Mouse (Mus musculus) limb, embryonic 12.5 days (tissue): ENCODE results near the gene Nupl1. TPM values are rescaled to one million over a fixed set of nuclear protein-coding genes. Genes with fewer than 3 reads are reported as not detected.

Source experiments
- ATAC-seq: fragments of 200-750 bp; cut with Nextera tagmentation; 2 replicates; pipeline ENCODE4 v1.8.0; 2017; ENCODE audit warnings: low read depth, moderate TSS enrichment; ENCODE audit not compliant: insufficient number of reproducible peaks, insufficient read depth, low FRiP score, low TSS enrichment
- H3K27ac ChIP-seq: fragments of 300-500 bp; sonication (generic); 2 replicates; pipeline ENCODE4 v1.5.1; 2016; ENCODE audit warnings: mild to moderate bottlenecking, moderate library complexity
- H3K27me3 ChIP-seq: fragments of 300-500 bp; sonication (generic); 2 replicates; pipeline ENCODE4 v1.6.1; 2016; ENCODE audit warnings: mild to moderate bottlenecking, moderate library complexity
- H3K36me3 ChIP-seq: fragments of 300-500 bp; sonication (generic); 2 replicates; pipeline ENCODE4 v1.6.1; 2016; ENCODE audit warnings: mild to moderate bottlenecking, moderate library complexity
- H3K4me1 ChIP-seq: fragments of 300-500 bp; sonication (generic); replicated peaks from 2 replicates; pipeline ENCODE4 v1.6.1; 2016
- H3K4me2 ChIP-seq: fragments of 300-500 bp; sonication (generic); 2 replicates; pipeline ENCODE4 v1.6.1; 2016; ENCODE audit warnings: mild to moderate bottlenecking, moderate library complexity
- H3K4me3 ChIP-seq: fragments of 300-500 bp; sonication (generic); replicated peaks from 2 replicates; pipeline ENCODE4 v1.5.1; 2016; ENCODE audit warnings: mild to moderate bottlenecking
- H3K9ac ChIP-seq: fragments of 300-500 bp; sonication (generic); replicated peaks from 2 replicates; pipeline ENCODE4 v1.6.1; 2016; ENCODE audit warnings: mild to moderate bottlenecking, moderate library complexity
- H3K9me3 ChIP-seq: fragments of 300-500 bp; sonication (generic); 2 replicates; pipeline ENCODE4 v1.6.1; 2016; ENCODE audit warnings: mild to moderate bottlenecking, moderate library complexity
- WGBS: fragments of 180-500 bp; shearing (Covaris S2); methylation state at CpG from one replicate; pipeline ENCODE4 v1.1.7; 2016; 5-methylcytosine and 5-hydroxymethylcytosine counted together
- polyA plus RNA-seq: library from polyadenylated mRNA; unstranded; fragments of >200 nt; fragmentation: Nextera tagmentation; extraction: Ambion mirVana; gene quantifications from 2 replicates; pipeline ENCODE4 v1.2.1, GENCODE M21; 2016

Nupl1 gene
- not detected in 2 replicates for polyA plus RNA-seq

DNA sequence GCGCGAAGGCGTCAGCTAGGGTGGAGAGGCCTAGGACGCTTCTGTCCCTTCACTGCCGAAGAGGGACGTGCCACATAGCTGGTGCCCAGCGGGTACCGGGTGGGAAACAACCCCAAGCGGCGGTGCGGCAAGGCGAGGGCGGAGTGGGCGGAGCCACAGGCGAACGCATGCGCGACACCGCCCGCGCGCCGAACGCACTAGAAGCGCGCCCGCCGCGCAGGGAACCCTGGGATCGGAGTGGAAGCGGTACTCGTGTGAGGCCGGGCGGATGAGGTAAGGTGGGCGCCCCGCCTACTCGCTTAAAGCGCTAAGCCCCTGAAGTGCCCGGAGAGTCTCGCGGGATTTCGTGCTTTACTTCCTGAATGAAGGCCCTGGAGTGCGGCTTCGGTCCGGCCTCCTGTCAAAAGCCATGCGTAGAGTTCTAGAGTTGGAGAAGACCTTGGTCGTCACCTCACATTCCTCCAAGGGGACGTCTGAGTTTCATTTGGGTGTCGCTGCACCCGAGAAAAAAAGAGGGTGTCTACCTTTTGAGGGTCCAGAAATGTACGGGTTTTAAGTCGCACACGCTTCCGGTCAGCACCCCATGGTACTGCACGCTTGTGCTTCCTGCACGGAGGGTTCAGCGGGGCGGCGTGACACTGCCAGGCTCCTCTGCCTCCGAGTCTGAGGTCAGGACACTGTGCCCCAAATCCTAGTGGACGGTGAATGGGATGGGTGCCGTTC, at the start of gene Nupl1, which contains the start of gene Gm49336:
TSS of gene Nupl1 (minus strand) at position 151 of the 723 bp plus-strand sequence.
TSS of gene Gm49336 (minus strand) at position 227 of the 723 bp plus-strand sequence.
- peak; percentile 99 for ATAC-seq

DNA sequence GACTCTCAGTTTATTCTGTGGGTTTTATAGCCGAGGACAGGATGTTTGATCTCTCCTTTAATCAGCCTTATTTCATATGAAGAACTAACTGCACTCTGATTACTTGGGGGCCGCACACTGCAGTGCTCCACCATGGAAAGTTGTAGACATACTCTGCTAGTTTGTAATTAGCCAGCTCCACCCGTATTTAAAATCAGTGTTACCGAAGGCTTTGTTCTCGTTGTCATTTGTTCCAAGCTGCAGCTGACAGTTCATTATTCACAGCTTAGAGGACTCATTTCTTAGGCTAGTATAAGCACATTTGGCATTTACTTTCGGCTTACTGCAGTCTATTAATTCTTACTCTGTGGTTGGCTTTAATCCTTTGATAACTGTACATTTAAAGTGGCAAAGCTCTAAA, 49.8 kb upstream of the Nupl1 start:
- WGBS = 73% methylated on average over 6 of the region's 6 CpGs
- H3K27ac ChIP-seq = no peak overlapping the region
- H3K27me3 ChIP-seq = no peaks in the 10 kb centered on the region
- no peak overlapping the region for H3K9ac ChIP-seq
- no peak for ATAC-seq
- H3K4me3 ChIP-seq = no peak overlapping the region
- H3K4me2 ChIP-seq = no peak overlapping the region
- no peaks in the 10 kb centered on the region for H3K9me3 ChIP-seq
- no peaks in the 10 kb centered on the region for H3K4me1 ChIP-seq
- H3K36me3 ChIP-seq = peaks cover 38% of the 10 kb centered on the region; the same call in 1 of the 2 replicates

More for the DNA sequence above, at the start of gene Nupl1, which contains the start of gene Gm49336:
- Histone ChIP-seq H3K9me3 (no peaks in the 10 kb centered on the region), H3K27ac (peak within 1 kb of the TSS; percentile 87), H3K27me3 (no peaks in the 10 kb centered on the region), H3K36me3 (no peaks in the 10 kb centered on the region; the same call in 1 of the 2 replicates), H3K9ac (peak within 1 kb of the TSS; percentile 92), H3K4me3 (peak within 1 kb of the TSS; percentile 94), H3K4me2 (peak within 1 kb of the TSS; percentile 90), H3K4me1 (peaks cover 20% of the 10 kb centered on the region)
- WGBS = under 1% methylated on average over 62 of the region's 62 CpGs

DNA sequence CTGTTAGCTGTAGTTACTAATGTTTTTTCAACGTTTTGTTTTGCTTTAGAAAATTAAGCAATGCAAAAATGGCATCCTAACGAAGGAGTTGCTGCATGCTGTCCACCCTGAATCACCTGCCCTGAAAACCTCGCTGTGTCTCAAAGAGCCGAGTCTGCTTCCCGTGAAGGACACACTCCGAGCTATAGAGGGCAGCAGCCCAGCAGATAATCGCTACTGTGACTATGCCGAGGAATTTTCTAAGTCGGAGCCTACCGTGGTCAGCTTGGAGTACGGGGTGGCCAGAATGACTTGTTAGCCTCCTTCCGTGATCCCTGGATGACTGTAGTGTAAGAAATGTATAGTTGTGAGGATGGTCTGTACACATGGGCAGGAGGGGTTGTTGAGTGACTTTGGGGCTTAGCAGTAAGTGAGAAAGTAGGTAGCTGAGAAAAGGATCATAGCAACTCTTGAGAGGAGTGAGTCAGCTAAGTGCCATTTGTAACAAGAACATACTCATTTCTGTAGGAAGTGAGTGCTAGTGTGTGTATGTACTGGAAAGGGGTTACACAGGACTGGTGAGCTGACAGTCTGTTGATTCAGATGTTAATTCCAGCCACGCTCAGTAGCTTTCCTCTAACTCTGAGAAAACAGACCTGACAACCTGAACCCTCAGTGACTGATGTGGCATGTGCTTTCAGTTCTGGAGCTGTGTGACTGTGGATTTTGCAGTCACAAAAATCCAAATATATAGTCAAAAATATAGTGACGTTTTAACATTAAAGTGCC, 49.2 kb upstream of the Nupl1 start:
- Histone ChIP-seq H3K27me3 (no peaks in the 10 kb centered on the region), H3K9ac (no peak overlapping the region), H3K27ac (no peak overlapping the region), H3K9me3 (no peaks in the 10 kb centered on the region), H3K4me1 (no peaks in the 10 kb centered on the region), H3K4me3 (no peak overlapping the region), H3K36me3 (peaks cover 38% of the 10 kb centered on the region; the same call in 1 of the 2 replicates), H3K4me2 (no peak overlapping the region)
- ATAC-seq = no peak
- 77% methylated on average over 14 of the region's 14 CpGs for WGBS

DNA sequence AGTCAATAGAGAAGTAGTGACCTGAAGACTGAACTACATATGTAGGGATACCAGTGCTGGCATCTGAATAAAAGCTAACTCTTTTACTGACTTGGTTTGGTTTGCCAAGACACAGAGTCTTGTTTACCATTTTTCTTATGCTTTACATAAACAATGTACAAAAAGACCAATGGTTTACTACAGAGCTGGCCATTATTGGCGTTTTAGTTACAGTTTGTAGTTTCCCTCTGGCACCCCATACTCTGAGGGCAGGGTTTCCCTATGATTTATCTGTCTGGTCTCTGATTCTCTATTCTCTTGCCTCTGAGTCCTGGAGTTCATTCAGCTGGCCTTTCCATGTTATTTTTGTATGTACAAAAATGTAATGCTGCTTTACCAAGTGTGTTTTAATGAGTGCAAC, 44.3 kb upstream of the Nupl1 start:
- WGBS = 91% methylated on average over 1 of the region's 1 CpGs
- peaks cover 43% of the 10 kb centered on the region; the same call in 1 of the 2 replicates for H3K36me3 ChIP-seq
- H3K9ac ChIP-seq = no peak overlapping the region
- H3K9me3 ChIP-seq = no peaks in the 10 kb centered on the region
- no peak overlapping the region for H3K27ac ChIP-seq
- no peaks in the 10 kb centered on the region for H3K4me1 ChIP-seq
- ATAC-seq = no peak
- H3K4me2 ChIP-seq = no peak overlapping the region
- H3K4me3 ChIP-seq = no peak overlapping the region
- no peaks in the 10 kb centered on the region for H3K27me3 ChIP-seq

DNA sequence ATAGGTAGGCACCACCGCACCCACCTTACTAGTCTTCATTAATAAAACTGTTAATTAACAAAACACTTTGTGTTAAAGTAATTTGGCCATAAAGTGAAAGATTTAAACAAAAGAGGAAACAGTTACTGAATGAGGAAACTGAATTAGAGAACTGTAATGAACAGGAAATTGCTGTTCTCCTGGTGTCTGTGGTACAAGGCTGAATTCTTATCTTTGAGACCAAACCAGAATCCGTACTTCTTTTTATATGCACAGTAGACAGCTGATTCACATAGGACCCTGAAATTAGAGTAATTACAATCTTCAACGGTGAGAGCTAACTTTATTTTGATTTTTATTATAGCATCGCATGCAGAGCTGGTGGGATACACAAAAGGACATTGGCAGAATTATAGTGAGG, 39.1 kb upstream of the Nupl1 start:
- no peaks in the 10 kb centered on the region for H3K9me3 ChIP-seq
- H3K4me2 ChIP-seq = no peak overlapping the region
- ATAC-seq = no peak
- H3K27ac ChIP-seq = no peak overlapping the region
- H3K9ac ChIP-seq = no peak overlapping the region
- peaks cover 41% of the 10 kb centered on the region for H3K36me3 ChIP-seq
- no peaks in the 10 kb centered on the region for H3K27me3 ChIP-seq
- 86% methylated on average over 4 of the region's 4 CpGs for WGBS
- no peaks in the 10 kb centered on the region for H3K4me1 ChIP-seq
- no peak overlapping the region for H3K4me3 ChIP-seq

DNA sequence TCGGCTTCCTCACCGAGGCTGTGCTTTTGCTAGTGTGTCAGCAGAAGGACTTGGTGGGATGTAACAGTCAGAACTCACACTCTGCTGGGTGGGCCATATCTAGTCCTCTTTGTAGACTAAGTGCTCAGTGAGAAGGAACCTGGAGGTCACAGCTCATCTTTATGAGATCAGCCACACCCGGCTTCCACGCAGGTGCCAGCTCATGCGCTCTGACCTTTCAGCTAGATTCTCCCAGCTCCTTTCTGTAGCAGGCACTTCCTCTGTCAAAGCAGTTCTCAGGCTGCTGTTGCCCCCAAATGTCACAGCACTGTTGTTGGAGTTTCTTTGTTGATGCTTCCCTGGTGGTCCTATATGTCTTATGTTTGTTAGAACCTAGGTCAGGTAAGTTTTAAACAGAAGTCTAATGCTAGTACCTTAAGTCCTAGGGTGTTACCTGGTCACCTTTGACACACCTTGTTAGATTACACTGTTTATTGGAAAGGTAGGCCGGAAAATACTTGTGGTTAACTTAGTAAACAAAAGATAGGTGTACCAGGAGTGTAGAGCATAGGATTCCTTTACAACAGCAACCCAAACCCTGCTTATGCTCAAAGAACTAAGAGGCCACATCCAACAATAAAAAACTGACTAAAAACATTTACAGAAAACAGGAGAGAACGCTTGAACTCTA, 35.1 kb upstream of the Nupl1 start:
- Histone ChIP-seq H3K4me1 (no peaks in the 10 kb centered on the region), H3K9me3 (no peaks in the 10 kb centered on the region), H3K4me3 (no peak overlapping the region), H3K36me3 (peaks cover 34% of the 10 kb centered on the region), H3K9ac (no peak overlapping the region), H3K27ac (no peak overlapping the region), H3K27me3 (no peaks in the 10 kb centered on the region), H3K4me2 (no peak overlapping the region)
- 88% methylated on average over 7 of the region's 7 CpGs for WGBS
- ATAC-seq = no peak

DNA sequence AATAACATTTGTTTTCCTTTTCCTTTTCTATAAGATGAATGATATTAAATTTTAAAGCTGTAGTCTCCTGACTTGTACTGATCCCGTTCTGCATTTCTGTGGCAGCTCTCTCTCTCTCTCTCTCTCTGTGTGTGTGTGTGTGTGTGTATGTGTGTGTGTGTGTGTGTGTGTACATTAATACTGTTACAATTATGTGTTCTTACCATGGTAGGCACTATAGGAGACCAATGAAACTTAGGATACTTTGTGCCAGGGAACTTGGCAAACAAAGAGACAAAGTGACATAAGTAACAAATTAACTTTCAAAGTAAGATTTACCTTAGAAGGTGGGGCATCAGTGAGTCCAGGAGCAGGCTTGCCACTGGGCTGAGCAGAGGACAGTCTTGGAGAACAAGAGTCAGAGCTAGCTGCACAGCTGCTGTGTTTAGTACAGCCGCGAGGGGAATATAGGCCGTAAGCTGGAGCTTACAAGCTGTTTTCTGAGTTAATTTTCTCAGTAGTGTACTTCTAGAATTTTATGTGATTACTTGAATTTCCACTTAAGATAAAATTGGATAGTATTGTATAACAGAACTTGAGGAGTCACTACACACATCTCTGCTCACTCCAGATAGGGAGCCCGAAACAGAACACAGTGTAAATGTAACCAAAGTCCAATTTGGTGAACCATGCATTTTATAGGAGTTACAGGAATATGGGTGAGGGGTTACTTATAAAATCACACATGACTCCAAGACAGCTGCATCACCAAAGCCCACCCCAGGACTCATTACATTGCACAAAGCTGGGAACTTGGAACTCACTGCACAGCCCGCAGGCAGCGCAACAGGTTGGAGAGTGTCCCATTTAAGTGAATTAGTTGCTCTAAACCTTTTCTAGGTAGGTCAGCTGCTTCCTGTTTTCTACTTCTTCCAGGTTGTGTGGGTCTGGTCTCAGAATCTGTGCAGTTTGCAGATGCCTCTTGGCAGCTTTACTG, 24.4 kb upstream of the Nupl1 start:
- ATAC-seq = no peak
- Histone ChIP-seq H3K9ac (no peak overlapping the region), H3K4me3 (no peak overlapping the region), H3K27me3 (no peaks in the 10 kb centered on the region), H3K36me3 (no peaks in the 10 kb centered on the region), H3K4me2 (no peak overlapping the region), H3K9me3 (no peaks in the 10 kb centered on the region), H3K27ac (0 out of 2 replicates have a peak overlapping the region, but pooled peaks have one; percentile 7), H3K4me1 (peaks cover 5% of the 10 kb centered on the region)
- 76% methylated on average over 7 of the region's 7 CpGs for WGBS

DNA sequence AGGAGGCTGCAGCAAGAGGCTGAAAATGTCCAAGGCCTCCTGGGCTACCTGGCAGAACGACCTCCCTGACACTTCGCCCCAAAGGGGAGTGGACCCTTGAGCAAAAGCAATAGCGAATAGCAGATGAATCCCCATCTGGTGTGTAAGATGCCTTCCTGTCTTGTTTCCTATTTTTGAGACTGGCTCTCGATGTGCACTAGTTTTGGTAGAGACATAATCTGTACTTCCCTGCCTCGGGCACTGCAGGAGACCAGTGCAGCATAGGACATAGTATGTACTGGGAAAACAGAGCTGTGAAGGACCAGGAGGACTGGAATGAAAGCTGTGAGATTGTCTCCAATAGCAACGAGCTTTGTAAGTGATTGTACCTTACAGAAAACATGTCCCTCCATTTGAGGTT, 22.1 kb upstream of the Nupl1 start:
- 86% methylated on average over 6 of the region's 6 CpGs for WGBS
- Histone ChIP-seq H3K36me3 (no peaks in the 10 kb centered on the region), H3K9me3 (no peaks in the 10 kb centered on the region), H3K4me1 (peaks cover 5% of the 10 kb centered on the region), H3K9ac (no peak overlapping the region), H3K4me3 (no peak overlapping the region), H3K27ac (no peak overlapping the region), H3K4me2 (no peak overlapping the region), H3K27me3 (no peaks in the 10 kb centered on the region)
- ATAC-seq = no peak

DNA sequence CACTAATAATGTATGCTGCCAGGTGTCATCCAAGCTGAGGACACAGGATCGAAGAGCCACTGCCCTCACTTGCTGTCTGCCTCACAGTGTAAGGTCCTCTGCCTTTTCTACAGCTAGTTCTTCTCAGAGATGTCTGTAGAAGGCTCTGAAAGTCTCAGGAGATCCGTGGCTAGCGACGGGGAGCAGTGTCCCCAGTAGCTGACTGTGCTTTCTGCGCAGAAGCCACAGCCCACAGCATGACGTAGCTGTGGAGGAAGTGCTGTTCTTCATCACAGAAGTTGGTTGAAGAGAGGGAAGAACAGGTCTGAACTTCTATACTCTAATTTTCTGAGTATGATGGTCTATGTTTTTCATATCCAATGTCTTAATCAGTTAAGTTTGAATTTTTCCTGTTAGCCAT, 18.1 kb upstream of the Nupl1 start:
- H3K4me3 ChIP-seq = no peak overlapping the region
- no peak overlapping the region for H3K27ac ChIP-seq
- WGBS = 85% methylated on average over 6 of the region's 6 CpGs
- no peaks in the 10 kb centered on the region for H3K9me3 ChIP-seq
- no peak overlapping the region for H3K9ac ChIP-seq
- no peaks in the 10 kb centered on the region for H3K27me3 ChIP-seq
- no peaks in the 10 kb centered on the region for H3K36me3 ChIP-seq
- no peak for ATAC-seq
- H3K4me1 ChIP-seq = 0 out of 2 replicates have a peak, but pooled peaks cover 3% of the 10 kb centered on the region
- no peak overlapping the region for H3K4me2 ChIP-seq
